Mouse (Mus musculus) ES-Bruce4 (cell line): ENCODE measurements at regions not wholly inside any gene's neighbourhood (a gene's known extent, or its start where the extent isn't known, plus 50 kb on each side); places are given as distances from the start of the nearest gene placed in this dataset.

Experiments
- CTCF ChIP-seq: IDR thresholded peaks from one replicate; pipeline ENCODE4 v1.8.1; 2011; ENCODE audit warnings: low read depth, low read length
- POLR2A ChIP-seq: IDR thresholded peaks from one replicate; pipeline ENCODE4 v1.8.1; 2011; ENCODE audit warnings: low read length; ENCODE audit not compliant: insufficient read depth

DNA sequence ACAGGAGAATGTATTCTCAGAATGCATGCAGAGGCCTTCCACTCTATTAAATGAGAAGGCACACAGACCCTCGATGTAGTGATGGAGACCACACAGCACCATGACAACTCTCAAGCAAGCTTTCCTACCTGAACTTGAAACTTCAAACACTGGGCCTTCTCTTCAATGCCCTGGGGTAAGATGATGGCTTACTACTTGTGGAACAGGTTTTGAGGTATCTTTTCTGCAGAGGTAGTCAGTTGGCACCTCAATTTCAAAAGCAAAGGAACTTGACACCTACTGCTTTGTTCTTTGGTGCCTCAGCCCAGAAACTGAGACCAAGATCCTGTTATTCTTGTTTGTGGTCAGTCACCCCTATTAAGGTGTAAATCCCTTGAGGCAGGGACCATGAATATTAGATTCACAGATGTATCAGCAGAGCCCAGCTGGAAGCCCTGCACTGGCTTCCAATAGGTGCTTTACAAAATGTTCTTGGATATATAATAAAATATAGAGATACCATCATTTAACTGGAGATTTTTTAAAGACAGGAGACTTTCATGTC is 246.2 kb upstream of the Ell2 start:
- no peak for TF ChIP-seq CTCF
- TF ChIP-seq POLR2A, result no peak
